Mouse (Mus musculus) thymus, postnatal 4 days (tissue): Measurements from ENCODE around the gene Yjefn3.
"Not testable (repeated sequence)": the region's sequence is repeated elsewhere in the genome, so short reads cannot be mapped to it uniquely, and the experiment has no call there.

Experiments used
- DNase-seq: peaks from one replicate; pipeline ENCODE4 v3.0.0; 2021

The Yjefn3 gene

GRCm38 (mm10) chr8:69902163-69903062 lies at the start of gene Yjefn3, which contains the start of the genes Tssk6 and Ndufa13:
Gene Yjefn3, minus strand, starts transcription at chr8:69902712.
Gene Tssk6, plus strand, starts transcription at chr8:69902184.
Gene Ndufa13, minus strand, starts transcription at chr8:69902558.
- DNase-seq, result peak; percentile 74

- no peak for DNase-seq
These were observed 47.8 kb upstream of the Yjefn3 start for GRCm38 (mm10) chr8:69950300-69950699.

- DNase-seq, result not testable (repeated sequence)
These were observed 40.0 kb upstream of the Yjefn3 start for GRCm38 (mm10) chr8:69942495-69942894.

- DNase-seq, result peak; percentile 57
These were observed 37.9 kb upstream of the Yjefn3 start for GRCm38 (mm10) chr8:69940386-69940785.

- DNase-seq, result no peak
These were observed 37.1 kb upstream of the Yjefn3 start for GRCm38 (mm10) chr8:69939633-69940032.

GRCm38 (mm10) chr8:69938245-69938982 lies 35.9 kb upstream of the Yjefn3 start:
- DNase-seq, result no peak

GRCm38 (mm10) chr8:69937466-69937865 lies 35.0 kb upstream of the Yjefn3 start:
- no peak for DNase-seq

- no peak for DNase-seq
These were observed 33.7 kb upstream of the Yjefn3 start for GRCm38 (mm10) chr8:69936050-69936794.

- no peak for DNase-seq
These were observed 32.9 kb upstream of the Yjefn3 start for GRCm38 (mm10) chr8:69935431-69935830.

- no peak for DNase-seq
These were observed 32.1 kb upstream of the Yjefn3 start for GRCm38 (mm10) chr8:69934582-69934981.

GRCm38 (mm10) chr8:69933811-69934210 lies 31.3 kb upstream of the Yjefn3 start:
- no peak for DNase-seq

GRCm38 (mm10) chr8:69926901-69927300 lies 24.4 kb upstream of the Yjefn3 start:
- no peak for DNase-seq

GRCm38 (mm10) chr8:69923986-69924385 lies 21.5 kb upstream of the Yjefn3 start:
- DNase-seq, result no peak

GRCm38 (mm10) chr8:69921141-69921540 lies 18.6 kb upstream of the Yjefn3 start:
- no peak for DNase-seq

- peak; percentile 73 for DNase-seq
These were observed 17.6 kb upstream of the Yjefn3 start for GRCm38 (mm10) chr8:69919876-69920662.

GRCm38 (mm10) chr8:69919010-69919409 lies 16.5 kb upstream of the Yjefn3 start:
- DNase-seq, result peak; percentile 80

GRCm38 (mm10) chr8:69918506-69918905 lies 16.0 kb upstream of the Yjefn3 start:
- no peak for DNase-seq

- DNase-seq, result no peak
These were observed 13.2 kb upstream of the Yjefn3 start for GRCm38 (mm10) chr8:69915748-69916147.

- DNase-seq, result no peak
These were observed 12.0 kb upstream of the Yjefn3 start for GRCm38 (mm10) chr8:69914526-69914925.

GRCm38 (mm10) chr8:69912478-69913074 lies 10.1 kb upstream of the Yjefn3 start:
- DNase-seq, result no peak

GRCm38 (mm10) chr8:69911917-69912316 lies 9.4 kb upstream of the Yjefn3 start:
- DNase-seq, result no peak

- no peak for DNase-seq
These were observed 4.6 kb upstream of the Yjefn3 start for GRCm38 (mm10) chr8:69907106-69907505.
